Mouse (Mus musculus) natural killer cell, adult 2 months (primary cell): ENCODE measurements at regions not wholly inside any gene's neighbourhood (a gene's known extent, or its start where the extent isn't known, plus 50 kb on each side); places are given as distances from the start of the nearest gene placed in this dataset.

Source experiments
- DNase-seq, 2 experiments: peaks; one replicate each; pipeline ENCODE4 v3.0.0; 2022; ENCODE audit warnings: low spot score in 2 of 2

DNA sequence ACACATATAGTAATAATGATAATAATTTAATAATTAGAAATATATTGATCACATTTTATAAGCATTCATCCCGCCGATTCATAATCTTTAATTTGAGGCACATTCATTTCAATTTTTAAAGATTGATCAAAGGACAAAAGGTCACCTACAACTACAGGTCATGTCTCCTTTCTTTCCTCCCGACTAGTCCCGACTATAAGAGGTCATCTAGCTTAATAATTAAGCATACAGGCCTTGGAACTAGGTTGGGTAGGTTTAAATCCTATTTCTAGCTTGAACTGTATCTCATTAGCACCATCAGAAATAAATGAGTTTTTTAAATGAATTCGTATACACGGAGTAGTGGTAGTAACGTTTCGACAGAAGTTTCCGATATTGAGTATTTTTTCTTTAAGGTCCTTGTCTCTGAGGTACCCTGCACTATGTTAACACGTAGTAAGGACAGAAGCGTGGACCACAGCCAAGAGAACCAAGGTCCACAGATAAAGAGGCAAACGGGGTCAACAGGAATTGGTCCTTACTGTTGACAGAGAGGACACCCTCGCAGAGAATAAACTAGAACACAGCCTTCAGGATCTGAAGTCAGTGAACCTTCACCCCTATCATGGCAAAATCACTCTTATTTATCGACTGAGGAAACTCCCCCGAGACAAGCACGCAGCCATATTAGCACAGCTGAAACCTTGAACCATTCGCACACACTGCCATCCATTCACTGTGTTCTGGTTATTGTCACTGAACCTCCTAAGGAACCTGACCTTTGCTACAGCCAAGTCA lies 185.8 kb upstream of the Jmjd1c start:
- no peak for DNase-seq

DNA sequence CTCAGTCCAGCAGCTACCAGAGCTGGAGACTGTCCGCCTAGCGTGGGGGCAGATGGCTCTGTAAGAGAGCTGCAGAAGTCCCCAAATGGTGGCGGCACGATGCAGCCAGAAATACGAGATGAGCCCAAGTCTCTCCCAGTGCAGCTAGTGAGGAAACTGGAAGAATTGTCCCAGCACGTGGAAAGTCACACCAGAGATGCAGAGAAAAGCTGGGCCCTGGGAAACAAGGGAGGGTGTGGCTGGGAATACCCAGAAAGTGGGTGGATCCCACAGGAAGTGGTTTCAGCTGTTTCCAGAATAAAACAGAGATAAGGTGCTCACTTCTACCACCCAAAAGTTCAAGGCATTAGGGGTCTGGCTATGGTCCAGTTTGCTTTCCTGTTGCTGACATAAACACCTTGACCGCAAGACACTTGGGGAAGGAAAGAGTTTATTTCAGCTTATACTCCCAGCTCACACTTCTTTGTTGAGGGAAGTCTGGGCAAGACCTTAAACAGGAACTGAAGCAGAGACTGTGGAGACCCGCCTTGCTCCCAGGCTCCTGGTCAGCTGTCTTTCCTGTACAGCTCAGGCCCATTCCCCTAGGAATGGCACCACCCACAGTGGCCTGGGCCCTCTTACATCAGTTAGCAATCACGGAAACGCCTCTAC lies 184.5 kb upstream of the Jmjd1c start:
- DNase-seq = no peak

DNA sequence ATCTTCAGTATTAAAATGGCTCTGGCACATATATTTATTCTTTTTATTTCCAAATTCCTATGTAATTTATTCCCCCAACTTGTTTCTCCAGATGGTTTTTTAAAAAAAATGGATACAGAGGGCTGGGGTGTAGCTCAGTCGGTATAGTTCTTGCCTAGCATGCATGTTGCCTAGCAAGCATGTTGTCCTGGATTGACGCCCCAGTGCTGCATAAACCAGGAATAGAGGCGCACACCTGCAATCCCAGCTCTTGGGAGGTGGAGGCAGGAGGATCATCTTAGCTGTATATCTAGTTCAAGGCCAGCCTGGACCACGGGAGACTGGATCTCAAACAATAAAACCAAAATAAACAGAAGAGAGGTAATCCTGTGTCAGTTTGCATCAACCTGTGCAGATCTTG lies 183.5 kb upstream of the Jmjd1c start:
- DNase-seq = no peak

DNA sequence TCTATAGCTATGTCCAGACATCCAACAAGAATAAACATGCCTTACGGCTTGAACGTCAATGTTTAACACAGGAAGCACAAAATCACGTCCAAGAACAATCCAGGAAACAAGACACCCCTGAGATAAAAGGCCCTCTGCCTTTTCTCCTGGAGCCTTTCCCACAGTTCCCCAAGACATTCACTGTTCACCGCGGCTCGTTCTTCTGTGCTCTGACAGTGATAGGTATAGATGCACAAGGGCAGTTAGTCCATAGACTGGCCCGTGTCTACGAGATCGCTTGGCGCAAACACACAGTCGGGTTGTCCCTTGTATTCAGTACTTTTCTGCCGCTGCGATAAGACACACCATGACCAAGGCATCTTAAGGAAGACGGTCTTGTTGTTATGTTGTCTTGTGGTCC lies 182.7 kb upstream of the Jmjd1c start:
- no peak for DNase-seq

DNA sequence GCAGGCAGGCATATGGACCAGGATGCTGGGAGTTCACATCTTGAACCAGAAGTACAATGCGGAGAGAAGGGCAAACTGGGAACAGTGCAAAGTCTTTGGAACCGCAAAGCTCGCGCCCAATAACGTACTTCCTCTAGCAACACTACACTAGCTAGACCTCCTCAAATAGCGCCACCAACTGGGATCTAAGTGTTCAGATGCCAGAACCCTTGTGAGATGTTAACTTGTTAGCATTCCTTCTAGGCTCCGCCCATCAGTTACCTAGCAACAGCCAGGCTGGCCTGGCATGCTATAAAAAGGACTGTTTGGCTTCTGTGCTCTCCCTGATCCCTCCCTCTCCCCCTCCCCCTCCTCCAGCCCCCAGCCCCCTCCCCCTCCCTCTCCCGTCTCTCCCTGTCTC lies 182.3 kb upstream of the Jmjd1c start:
- DNase-seq = no peak

DNA sequence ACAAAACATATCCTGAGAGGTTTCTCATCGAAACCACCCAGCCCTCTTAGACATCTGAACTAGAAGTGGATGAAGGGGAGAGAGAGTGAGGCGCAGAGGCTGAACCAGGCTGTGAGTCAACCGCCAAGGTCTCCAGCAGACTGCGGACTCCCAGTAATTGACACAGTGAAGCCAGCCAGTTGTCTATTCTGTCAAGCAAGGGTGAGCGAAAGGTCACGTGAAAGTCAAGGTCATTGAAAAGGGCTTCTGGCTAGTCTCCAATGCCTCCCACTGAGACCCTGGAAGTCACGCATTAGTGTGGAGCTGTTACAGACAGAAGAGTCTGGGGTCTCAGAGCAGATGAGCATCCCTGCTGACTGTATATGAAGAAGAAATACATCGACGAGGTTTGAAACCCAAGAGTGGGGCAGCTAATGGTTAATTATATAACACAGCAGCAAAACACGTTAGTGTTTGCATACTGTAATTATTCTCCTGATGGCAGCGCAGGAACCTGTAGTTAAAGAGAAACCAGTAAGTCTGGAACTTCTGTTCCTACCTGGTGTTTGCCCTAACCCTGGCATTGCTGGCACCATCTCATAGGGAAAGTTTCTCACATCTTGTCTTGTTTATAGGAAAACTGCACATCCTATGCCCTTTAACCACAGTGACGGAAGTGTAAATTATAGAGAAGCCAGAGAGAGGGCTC lies 181.5 kb upstream of the Jmjd1c start:
- DNase-seq = no peak

DNA sequence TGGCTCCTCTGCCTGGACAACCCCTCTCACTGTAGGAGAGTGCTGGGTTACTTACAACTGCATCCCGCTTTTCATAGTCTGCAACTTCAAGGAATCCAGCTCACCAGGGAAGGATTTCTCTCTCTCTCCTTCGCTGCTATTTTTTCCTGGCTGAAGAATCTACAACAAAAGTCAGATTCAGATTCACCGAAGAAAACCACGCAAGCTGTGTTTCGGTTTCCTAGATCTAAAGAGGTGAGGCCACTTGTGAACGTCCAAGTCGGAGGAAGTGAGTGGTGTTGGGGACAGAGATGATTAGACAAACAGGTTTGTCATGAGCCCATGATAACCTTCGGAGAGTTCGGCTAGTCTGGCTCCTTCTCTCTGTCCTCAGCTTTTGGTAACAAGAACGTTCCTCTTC lies 180.1 kb upstream of the Jmjd1c start:
- no peak for DNase-seq

DNA sequence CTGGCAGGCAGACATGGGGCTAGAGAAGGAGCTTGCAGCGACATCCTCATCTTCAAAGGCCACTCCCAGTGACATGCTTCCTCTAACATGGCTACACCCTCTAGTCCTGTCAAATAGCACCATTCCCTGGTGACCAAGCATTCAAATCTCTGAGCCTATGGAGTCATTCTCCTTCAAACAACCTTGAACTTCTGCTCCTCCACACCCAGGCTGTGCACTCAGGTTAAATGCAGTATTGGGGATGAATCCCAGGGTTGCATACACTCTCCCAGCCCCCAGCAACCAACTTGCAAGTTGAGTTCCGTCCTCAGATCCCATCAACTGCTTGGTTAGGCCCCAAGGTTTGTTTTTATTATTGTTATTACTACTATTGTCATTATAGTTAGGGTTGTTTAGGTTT lies 178.2 kb upstream of the Jmjd1c start:
- no peak for DNase-seq

DNA sequence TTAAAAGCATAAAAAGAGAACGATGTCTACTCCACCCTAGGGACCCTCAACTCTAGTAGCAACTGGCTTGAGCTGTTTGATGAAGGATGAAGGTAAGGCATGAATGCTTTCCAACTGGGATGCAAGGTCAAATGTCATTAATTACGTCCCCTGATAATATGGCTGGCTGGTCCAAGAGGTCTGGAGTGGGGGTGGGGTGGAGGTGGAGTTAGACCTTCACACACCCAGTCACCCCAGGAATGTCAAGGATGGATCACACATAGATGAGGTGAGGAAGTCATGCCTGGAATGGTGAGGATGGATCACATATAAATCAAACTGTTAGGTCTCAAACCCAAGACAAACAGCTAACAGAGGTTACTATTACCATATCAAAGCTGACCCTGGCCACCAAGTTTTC lies 177.2 kb upstream of the Jmjd1c start:
- DNase-seq = no peak

DNA sequence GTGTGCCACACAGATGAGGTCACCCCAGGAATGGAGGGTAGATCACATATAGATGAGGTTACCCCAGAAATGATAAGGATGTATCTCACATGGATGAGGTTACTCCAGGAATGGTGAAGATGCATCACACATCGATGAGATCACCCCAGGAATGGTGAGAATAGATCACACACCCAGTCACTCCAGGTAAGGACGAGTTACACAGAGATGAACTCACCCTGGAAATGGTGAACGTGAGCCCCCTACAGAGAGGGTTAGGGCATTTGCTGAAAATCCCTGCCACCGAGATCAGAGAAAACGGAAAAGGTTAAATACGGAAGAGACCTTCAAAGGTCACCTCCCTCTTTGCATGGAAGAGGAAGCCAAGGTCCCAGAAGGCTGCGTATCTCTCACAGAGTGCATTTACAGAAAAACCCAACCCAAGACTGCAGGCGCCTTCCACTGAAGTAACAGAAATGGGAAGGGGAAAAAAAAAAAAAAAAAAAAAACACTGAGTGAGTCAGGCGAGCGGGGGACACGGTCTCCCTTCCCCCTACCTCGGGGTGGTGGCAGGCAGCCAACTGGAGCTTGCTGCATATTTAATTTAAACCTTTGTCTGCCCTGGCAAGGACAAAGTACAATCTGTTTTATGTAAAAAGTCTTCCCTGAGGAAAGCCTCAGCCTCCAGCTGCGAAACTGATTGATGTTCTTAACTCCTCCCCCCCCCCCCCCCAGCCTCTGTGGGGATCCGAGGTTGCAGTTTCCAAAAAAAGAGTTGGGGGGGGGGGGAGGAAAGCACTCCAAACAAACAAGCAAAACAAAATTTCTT lies 175.8 kb upstream of the Jmjd1c start:
- no peak for DNase-seq

DNA sequence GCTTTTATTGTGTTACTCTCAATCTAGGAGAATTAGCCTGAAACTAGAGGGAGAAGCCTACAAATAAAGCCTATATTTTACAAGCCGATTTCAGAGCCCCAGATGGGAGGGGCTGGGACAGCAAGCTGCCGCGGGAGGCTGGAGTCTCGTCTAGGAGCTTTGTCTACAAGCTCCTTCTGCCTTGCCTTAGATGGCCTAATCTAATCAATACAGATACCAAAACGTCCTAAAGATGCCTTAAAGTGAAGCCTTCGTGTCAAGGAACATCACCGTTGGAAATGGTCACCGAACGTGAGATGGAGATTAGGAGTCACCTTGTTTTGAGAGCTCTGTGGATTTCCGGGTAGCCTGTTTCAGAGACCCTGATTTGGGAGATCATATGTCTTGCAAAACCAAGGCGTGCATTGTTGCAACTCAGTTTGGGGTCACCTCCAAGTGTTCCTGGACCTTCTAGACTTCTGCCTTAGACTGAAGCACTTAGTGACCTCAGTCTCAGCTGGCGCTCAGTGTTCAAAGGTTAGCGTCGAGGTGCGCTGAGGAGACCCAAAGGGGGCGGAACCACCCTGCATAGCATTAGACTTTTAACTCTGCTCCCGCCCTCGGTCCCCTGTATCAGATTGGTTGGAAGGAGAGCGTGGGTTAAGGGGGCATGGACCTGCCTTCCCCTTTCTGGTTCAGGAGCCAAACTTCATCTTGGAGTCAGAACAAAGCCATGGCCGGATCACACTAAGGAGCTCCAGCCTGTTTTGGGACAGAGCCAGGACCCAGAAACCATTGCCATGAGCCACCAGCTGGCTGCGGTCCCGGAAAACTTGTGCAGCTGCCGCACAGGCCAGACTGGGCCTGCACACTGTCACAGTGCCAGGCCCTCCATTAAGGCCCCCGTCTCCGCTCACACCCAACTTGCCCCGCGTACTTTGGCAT lies 174.9 kb upstream of the Jmjd1c start:
- DNase-seq = no peak

DNA sequence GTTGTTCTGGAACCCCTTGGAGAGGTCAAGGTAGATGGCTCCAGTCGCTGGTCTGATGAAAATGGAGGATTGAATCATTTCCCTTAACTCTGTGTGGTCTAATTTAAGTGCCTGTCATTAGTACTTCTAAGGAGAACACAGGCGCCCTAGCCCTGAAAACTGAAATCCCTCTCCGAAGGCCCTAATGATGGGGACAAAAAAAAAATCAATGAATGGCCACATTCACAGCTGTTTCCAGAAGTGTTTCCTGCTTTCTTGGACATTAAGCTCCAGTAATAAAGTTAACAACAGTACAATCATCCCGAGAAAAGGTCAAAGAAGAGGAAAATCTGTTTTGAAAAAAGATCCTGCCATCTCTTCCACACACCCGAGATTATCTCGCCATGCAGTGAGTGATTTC lies 174.1 kb upstream of the Jmjd1c start:
- DNase-seq = no peak

DNA sequence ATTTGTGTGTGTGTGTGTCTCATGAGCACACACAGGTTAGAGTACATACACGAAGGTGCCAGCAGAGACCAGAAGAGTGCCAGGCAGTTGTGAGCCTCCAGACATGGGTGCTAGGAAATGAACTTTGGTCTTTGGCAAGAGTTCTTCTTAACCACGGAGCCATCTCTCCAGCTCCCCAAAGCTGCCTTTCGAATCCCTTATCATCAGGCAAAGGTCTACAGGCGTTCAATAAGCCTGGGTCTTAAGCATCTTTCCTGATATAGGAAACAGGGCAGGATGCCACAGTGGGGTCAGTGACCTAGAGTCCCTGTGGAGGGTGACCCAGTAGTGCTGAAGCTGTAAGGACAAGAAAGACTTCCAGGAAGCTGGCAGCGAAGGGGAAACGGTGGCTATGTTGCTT lies 173.6 kb upstream of the Jmjd1c start:
- no peak for DNase-seq

DNA sequence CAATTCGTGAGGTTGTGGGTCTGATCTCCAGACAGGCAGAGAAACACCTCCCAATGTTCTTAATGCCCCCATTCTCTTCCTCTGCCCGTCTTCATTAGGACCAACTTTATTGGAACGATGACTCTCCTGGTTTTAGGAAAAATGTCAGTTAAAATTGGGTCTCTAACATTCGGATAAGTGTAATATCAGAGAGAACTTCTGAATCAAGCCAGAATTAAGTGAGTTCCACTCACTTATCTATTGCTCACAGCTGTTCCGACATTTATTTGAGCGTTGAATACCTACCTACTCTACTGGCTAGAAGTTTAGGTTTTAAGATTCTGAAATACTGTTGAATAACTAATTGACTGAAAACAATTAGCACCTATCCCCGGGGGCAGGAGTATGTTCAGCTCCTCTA lies 172.0 kb upstream of the Jmjd1c start:
- no peak for DNase-seq

DNA sequence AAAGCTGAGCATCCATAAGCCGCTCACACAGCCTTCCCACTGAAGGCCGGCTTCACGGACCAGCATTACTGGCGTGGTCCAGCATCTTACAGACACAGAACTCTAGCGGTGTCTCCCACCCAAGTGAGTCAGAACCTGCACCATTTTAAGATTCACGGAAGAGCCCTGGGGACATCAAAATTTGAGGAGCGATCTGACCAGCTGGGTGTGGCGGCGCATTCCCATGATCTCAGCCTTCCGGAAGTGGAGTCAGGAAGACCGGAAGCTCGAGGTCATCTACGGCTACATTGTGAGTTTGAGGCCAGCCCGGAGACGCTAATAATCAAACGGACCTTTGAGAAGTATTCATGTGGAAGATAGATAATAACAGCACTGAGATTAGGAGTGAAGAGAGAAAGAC lies 171.5 kb upstream of the Jmjd1c start:
- no peak for DNase-seq

DNA sequence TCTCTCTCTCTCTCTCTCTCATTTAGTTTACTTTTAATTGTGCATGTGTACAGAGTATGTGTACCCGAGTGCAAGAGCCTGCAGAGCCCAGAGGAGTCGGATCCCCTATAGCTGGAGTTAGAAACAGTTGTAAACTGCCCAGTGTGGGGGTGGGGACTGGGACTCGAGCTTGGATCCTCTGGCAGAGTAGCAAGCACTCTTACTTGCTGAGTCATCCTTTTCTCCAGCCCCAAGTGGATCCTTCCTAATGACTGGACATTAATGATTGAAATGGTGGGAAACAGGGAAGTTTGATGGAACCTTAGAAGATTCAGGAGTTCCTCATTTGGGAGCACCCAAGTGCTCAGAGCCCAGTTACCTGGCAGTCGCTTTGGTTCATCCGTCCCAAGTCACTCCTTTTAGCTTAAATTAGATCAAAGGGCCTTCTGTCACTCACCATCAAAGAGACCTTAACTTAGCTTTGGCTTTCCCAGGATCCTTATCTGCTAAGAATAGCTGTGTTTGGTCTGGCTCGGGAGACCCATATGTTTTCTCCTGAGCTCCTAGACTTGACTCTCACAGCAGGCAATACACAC lies 170.3 kb upstream of the Jmjd1c start:
- DNase-seq = no peak

DNA sequence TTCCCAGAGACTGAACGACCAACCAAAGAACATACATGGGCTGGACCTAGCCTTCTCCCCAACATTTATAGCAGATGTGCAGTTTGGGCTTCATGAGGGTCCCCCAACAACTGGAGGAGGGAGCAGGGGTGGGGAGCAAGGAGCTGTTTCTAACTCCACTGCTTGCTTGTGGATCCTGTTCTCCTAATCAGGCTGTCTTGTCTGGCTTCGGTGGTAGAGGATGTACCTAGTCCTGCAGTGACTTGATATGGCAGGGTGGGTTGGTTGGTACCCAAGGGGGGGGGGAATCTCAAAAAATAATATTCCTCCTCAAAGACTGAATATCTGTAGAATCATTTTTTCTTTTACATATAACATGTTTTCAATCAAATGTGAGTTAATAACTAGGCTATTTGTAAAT lies 168.3 kb upstream of the Jmjd1c start:
- no peak for DNase-seq

DNA sequence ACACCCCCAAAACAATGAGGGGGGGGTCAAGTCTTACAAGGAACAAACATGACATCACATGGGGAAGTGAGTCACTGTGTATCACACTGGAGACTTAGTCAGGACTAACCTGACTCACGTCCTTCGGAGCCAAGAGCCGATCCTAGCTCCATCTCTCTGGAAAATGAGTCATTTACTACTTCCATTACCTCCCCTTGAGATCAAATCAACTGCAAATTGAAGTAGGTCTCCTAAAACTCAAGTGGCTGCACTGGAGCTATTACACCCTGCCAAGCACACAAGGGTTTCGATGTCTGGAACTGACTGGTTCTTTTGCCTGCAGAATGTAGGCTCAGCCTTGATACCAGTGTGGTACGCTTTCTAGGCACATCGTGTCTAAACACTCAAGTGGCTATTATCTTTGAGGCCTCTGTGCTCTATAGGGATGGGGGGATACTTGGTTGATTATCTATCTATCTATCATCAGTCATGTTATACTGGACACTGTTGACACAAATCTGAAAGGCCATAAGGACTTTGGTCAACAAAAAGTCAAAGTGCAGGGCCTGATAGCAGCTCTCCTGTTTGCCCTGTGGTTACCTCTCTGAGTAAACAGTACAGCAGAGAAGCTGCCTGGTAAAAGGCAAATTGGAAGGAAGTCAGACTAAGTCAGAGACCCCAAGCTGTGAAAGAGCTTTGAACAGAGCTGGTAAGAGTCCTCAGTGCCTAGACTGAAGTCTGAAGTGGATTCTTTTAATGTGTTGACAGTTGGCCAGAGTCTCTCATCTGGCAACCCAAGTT lies 167.5 kb upstream of the Jmjd1c start:
- DNase-seq = no peak

DNA sequence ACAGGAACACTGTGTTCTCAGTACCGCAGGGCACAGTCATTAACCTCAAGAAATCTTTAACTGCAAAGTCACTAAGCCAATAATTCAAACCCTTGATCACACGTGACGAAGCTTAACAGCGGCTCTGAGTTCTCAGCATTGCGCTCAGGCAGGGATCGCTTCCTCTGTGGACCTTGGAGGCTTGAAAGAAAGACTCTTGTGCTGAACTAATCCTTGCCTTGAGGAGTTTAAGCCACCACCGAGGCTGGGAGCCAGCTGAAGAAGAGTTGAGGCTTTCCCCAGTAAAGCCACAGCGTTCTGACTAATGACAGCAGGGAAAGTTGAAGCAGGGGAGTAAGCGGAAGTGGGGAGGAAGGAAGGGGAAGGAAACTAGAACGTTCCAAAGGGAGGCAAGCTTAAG lies 165.4 kb upstream of the Jmjd1c start:
- no peak for DNase-seq

DNA sequence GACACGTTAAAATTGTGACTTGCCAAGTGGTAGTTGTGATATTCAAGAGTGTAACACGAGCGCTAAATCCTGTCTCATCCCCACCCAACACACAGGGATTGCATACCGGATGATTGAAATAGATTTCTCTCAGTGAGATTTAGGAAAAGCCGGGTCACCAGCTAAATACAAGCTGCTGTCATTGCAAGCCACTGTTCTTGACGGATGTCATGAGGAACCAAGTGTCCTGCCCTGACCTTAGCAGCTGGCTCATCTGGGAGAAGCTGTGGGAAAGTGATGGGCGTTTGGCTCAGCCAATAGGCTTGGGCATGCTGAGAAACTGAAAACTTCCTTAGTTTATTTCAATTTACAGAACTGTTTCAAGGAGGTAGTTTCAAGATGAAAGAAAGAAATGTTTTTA lies 164.4 kb upstream of the Jmjd1c start:
- no peak for DNase-seq
